Mouse (Mus musculus) thymus, adult 2 months (tissue): ENCODE measurements at regions not wholly inside any gene's neighbourhood (a gene's known extent, or its start where the extent isn't known, plus 50 kb on each side); places are given as distances from the start of the nearest gene placed in this dataset.

Source experiments
- CTCF ChIP-seq: fragments of 200-500 bp; IDR thresholded peaks from 2 replicates; pipeline ENCODE4 v1.5.1; 2012; ENCODE audit warnings: mild to moderate bottlenecking, control low read depth, low read length, moderate library complexity, borderline replicate concordance; ENCODE audit not compliant: control insufficient read depth, poor library complexity, insufficient read depth; ENCODE audit errors: extremely low read depth
- POLR2A ChIP-seq: fragments of 200-500 bp; IDR thresholded peaks from 2 replicates; pipeline ENCODE4 v1.6.1; 2012; ENCODE audit warnings: mild to moderate bottlenecking, low read length, control low read depth, moderate library complexity; ENCODE audit not compliant: control insufficient read depth, poor library complexity, insufficient read depth; ENCODE audit errors: extremely low read depth

- TF ChIP-seq POLR2A (no peak), CTCF (no peak)
These were observed 223.2 kb downstream of the 3110018I06Rik start for GRCm38 (mm10) chr12:107711675-107712074.
